Mouse (Mus musculus): ENCODE data around the gene Elf3.
"Not testable (repeated sequence)": the region's sequence is repeated elsewhere in the genome, so short reads cannot be mapped to it uniquely, and the experiment has no call there.

Elf3 gene

GRCm38 (mm10) chr1:135258380-135259127, at the start of gene Elf3:
Gene Elf3 (minus strand): TSS chr1:135258568.
- DNase-seq (ENCODE audit: low read depth, low spot score), result peak; percentile 51

GRCm38 (mm10) chr1:135290908-135291307, 32.5 kb upstream of the Elf3 start:
- DNase-seq (ENCODE audit: low read depth, low spot score), result no peak

- DNase-seq (ENCODE audit: low read depth, low spot score), result no peak
Measured at GRCm38 (mm10) chr1:135286311-135286710, 27.9 kb upstream of the Elf3 start.

GRCm38 (mm10) chr1:135283826-135284291, 25.5 kb upstream of the Elf3 start, which contains the start of gene Rnpep:
Gene Rnpep (minus strand): TSS chr1:135284084.
- DNase-seq (ENCODE audit: low read depth, low spot score), result peak; percentile 45

- DNase-seq (ENCODE audit: low read depth, low spot score), result peak; percentile 29
Measured at GRCm38 (mm10) chr1:135283287-135283825, 25.0 kb upstream of the Elf3 start.

GRCm38 (mm10) chr1:135282536-135283286, 24.3 kb upstream of the Elf3 start:
- DNase-seq (ENCODE audit: low read depth, low spot score), result no peak

- DNase-seq (ENCODE audit: low read depth, low spot score), result no peak
Measured at GRCm38 (mm10) chr1:135281841-135282240, 23.5 kb upstream of the Elf3 start.

GRCm38 (mm10) chr1:135280646-135281045, 22.3 kb upstream of the Elf3 start:
- DNase-seq (ENCODE audit: low read depth, low spot score), result no peak

GRCm38 (mm10) chr1:135271371-135271770, 13.0 kb upstream of the Elf3 start:
- DNase-seq (ENCODE audit: low read depth, low spot score), result no peak

GRCm38 (mm10) chr1:135267663-135268446, 9.5 kb upstream of the Elf3 start:
- DNase-seq (ENCODE audit: low read depth, low spot score), result no peak

- DNase-seq (ENCODE audit: low read depth, low spot score), result no peak
Measured at GRCm38 (mm10) chr1:135265834-135266233, 7.5 kb upstream of the Elf3 start.

- no peak for DNase-seq (ENCODE audit: low read depth, low spot score)
Measured at GRCm38 (mm10) chr1:135263316-135263715, 4.9 kb upstream of the Elf3 start.

GRCm38 (mm10) chr1:135262329-135262728, 4.0 kb upstream of the Elf3 start:
- no peak for DNase-seq (ENCODE audit: low read depth, low spot score)

GRCm38 (mm10) chr1:135260931-135261330, 2.6 kb upstream of the Elf3 start:
- DNase-seq (ENCODE audit: low read depth, low spot score), result no peak

- DNase-seq (ENCODE audit: low read depth, low spot score), result peak; percentile 73
Measured at GRCm38 (mm10) chr1:135259128-135259436, 714 bp upstream of the Elf3 start.

- no peak for DNase-seq (ENCODE audit: low read depth, low spot score)
Measured at GRCm38 (mm10) chr1:135256299-135256698, 2.1 kb downstream of the Elf3 start.

GRCm38 (mm10) chr1:135252854-135253253, 5.5 kb downstream of the Elf3 start:
- DNase-seq (ENCODE audit: low read depth, low spot score), result no peak

- no peak for DNase-seq (ENCODE audit: low read depth, low spot score)
Measured at GRCm38 (mm10) chr1:135251405-135251804, 7.0 kb downstream of the Elf3 start.

GRCm38 (mm10) chr1:135250706-135251105, 7.7 kb downstream of the Elf3 start:
- no peak for DNase-seq (ENCODE audit: low read depth, low spot score)

- DNase-seq (ENCODE audit: low read depth, low spot score), result no peak
Measured at GRCm38 (mm10) chr1:135248434-135248850, 9.9 kb downstream of the Elf3 start.

- no peak for DNase-seq (ENCODE audit: low read depth, low spot score)
Measured at GRCm38 (mm10) chr1:135244014-135244413, 14.4 kb downstream of the Elf3 start.

GRCm38 (mm10) chr1:135240206-135240605, 18.2 kb downstream of the Elf3 start:
- DNase-seq (ENCODE audit: low read depth, low spot score), result not testable (repeated sequence)
